Mouse (Mus musculus): ENCODE measurements around the gene Snrnp25.

DNA sequence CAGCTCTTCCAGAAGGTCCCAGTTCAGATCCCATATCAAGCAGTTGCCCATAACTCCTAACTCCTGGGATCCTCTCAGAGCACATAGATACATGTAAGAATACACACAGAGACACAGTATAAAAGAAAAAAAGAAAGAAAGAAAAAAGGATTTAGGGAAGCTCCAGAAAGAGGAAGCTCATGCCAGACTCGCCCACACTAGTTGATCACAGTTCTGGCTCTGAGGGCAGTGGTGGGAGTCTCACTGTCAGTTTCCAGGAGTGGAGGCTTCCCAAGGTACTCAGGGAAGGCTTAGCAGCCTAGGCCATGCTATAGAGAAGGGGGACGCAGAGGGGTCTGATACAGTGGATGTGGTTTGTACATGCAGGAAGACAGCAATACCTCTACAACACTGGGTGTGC is 25.9 kb downstream of the Snrnp25 start:
- no peak for TF ChIP-seq POLR2A (IDR thresholded peaks at IDR 0.05; ENCODE audit: borderline replicate concordance, low read depth, low read length)
- no peak for TF ChIP-seq CTCF (IDR thresholded peaks at IDR 0.05; ENCODE audit: low read depth, low read length)
